Mouse (Mus musculus) thymus, postnatal 4 days (tissue): ENCODE measurements around the gene Gm9602.
"Not testable (repeated sequence)": the region's sequence is repeated elsewhere in the genome, so short reads cannot be mapped to it uniquely, and the experiment has no call there.

ENCODE experiments used
- DNase-seq: peaks from one replicate; pipeline ENCODE4 v3.0.0; 2021

Gene Gm9602

DNA sequence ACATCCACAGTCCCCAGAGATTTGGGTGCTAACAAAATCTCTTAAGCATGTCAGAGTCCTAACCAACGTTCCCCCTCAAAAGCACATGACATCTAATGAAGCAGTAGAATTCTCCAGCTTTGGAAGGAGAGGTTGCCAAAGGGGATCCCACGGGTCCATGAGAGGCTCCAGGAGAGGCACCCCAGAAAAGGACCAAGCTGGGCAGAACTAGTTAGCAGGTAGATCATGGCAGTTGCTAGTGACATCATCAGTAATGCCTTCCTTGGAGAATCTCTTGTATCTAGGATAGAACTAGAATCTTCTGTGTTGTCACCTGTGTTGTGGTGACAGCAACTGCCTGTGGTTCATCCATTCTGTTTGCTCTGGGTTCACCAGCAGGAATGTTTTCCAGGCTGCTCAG lies at the start of gene Gm9602:
Gene Gm9602 (plus strand): TSS at position 301 of the 400 bp plus-strand sequence.
- DNase-seq, result not testable (repeated sequence)

DNA sequence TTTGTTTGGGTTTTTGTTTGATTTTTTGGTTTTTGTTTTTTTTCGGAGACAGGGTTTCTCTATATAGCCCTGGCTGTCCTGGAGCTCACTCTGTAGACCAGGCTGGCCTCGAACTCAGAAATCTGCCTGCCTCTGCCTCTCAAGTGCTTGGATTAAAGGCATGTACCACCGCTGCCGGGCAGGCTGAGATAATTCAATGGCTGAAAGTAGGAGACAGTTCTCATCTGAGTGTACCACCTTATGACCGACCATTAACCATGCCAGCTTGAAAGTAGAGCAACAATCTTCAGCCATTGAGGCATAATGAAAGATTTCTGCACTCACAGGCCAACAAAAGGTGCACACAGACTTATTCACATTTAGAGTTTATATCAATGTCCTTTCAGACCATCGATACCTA lies 30.3 kb downstream of the Gm9602 start:
- DNase-seq, result not testable (repeated sequence)

DNA sequence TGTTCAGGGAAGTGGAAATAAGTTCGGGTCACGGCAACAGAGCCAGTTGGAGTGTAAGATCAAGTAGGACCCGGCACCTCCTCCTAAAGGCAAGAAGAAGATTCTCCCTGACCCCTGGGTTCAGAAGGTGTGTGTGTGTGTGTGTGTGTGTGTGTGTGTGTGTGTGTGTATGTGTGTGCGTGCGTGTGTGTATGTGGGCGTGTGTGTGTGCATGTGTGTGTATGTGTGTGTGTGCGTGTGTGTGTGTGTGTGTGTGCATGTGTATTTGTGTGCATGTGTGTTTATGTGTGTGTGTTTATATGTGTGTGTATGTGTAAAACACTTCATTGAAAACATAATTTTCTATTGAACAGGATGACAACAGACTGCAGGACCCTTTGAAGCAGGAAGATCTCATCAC lies 45.8 kb downstream of the Gm9602 start:
- DNase-seq, result not testable (repeated sequence)
